Mouse (Mus musculus): ENCODE measurements around the gene Anks4b. TPM values are rescaled to one million over a fixed set of nuclear protein-coding genes. Genes with fewer than 3 reads are reported as not detected.

Anks4b gene
- 3.5 TPM for polyA plus RNA-seq (2014; fragmentation: Illumina TruSeq; extraction: RNeasy Lipid Tissue Mini Kit (QIAGEN cat#74804))

DNA sequence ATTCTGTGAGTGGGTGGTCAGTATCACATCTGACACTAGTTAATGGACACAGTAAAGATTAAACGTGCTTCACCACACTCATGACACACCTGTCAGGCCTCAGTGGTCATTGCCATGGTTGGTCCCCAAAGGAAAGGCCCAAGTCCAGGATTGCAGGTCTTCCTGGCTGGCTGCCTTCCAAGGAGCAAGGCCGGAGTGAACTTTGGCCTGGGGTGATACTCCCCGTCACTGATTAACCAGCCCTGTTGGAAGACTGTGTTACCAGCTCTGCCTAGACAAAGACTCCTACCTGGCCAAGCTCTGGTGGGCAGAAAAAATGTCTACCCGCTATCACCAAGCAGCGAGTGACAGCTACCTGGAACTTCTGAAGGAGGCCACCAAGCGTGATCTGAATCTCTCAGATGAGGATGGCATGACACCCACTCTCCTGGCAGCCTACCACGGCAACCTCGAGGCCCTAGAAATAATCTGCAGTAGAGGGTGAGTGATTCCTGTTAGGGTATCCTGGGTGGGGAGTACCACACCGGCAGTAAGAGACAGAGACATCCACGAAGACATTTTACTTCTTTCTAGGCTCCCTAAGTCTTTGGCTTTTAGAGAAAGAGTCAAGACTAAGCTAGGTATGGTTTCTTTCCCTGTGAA, at the start of gene Anks4b:
Gene Anks4b, plus strand, starts transcription at position 256 of the 642 bp plus-strand sequence.

DNA sequence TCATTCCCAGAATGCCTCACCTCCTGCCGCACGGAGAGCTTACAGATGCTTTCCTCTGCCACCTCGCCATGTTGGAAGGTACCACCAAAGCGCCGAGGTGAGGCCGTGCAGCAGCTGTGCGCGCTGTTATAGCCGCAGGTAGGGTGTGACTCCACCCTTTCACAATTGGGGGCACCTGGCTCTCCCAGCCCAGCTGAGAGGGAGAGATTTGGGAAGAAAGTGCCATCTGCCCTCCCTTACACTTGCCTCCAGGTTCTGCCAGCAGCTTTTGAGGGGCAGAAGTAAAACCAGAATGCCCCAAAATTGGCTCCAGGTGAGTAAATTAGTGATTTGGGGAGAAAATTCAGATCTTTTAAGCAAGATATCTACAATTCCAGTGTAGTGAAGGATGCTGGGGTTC, 28.5 kb upstream of the Anks4b start, which contains the start of gene Zp2:
Gene Zp2, minus strand, starts transcription at position 101 of the 400 bp plus-strand sequence.

DNA sequence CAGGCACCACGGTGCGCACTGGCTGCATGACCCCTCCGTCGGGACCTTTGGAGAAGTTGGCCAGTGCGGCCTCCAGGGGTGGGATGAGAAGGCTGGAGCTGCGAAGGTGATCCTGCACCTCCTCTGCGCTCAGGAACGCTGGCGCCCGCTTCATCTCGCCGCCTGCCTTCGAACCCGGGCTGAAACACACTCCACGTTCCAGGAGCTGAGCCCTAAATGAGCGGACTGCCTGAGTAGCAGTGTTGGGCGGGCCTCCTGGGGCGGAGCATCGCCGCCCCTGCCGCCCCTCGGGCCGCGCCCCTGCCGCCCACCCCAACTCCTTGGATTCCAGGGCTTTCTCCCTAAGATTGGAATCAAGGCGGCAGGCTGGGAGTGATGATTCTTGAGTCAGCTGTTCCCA, 28.1 kb downstream of the Anks4b start, which contains the start of gene Crym:
Gene Crym, minus strand, starts transcription at position 341 of the 400 bp plus-strand sequence.

DNA sequence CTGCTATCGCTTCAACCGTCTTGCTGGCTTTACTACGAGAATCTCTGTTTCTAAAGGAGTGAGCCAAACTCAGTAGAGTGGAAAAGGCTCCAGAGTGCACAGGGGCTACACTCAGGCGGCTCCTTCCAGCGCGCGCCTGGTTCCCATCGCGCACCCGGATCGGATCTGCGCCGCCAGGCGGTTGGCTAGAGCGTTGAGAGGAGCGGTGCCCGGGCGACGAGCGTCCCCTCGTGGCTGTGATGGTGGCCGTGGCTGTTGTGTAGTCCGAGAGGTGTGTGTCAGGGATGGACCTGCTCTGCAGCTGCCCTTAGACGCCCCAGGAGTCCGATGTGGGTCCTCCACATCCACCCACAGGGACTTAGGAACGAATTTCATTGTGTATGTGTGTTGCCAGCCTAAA, 30.1 kb downstream of the Anks4b start, which contains the start of gene Abca14:
Gene Abca14, plus strand, starts transcription at position 173 of the 400 bp plus-strand sequence.

Other genes starting within 250 kb of the Anks4b start
- gene Dnah3, start 78.6 kb upstream of the Anks4b start, polyA plus RNA-seq (2014; fragmentation: Illumina TruSeq; extraction: RNeasy Lipid Tissue Mini Kit (QIAGEN cat#74804)) = 2.5 TPM
- gene Tmem159, start 71.5 kb upstream of the Anks4b start, polyA plus RNA-seq (2014; fragmentation: Illumina TruSeq; extraction: RNeasy Lipid Tissue Mini Kit (QIAGEN cat#74804)) = 74.6 TPM
- 233 TPM for gene Zp2, start 28.6 kb upstream of the Anks4b start, polyA plus RNA-seq (2014; fragmentation: Illumina TruSeq; extraction: RNeasy Lipid Tissue Mini Kit (QIAGEN cat#74804))
- not detected for gene Crym, start 28.3 kb downstream of the Anks4b start, polyA plus RNA-seq (2014; fragmentation: Illumina TruSeq; extraction: RNeasy Lipid Tissue Mini Kit (QIAGEN cat#74804))
- gene Abca14, start 30.1 kb downstream of the Anks4b start, polyA plus RNA-seq (2014; fragmentation: Illumina TruSeq; extraction: RNeasy Lipid Tissue Mini Kit (QIAGEN cat#74804)) = not detected
- not detected for gene Abca15, start 154.8 kb downstream of the Anks4b start, polyA plus RNA-seq (2014; fragmentation: Illumina TruSeq; extraction: RNeasy Lipid Tissue Mini Kit (QIAGEN cat#74804))
- gene Abca16, start 235.8 kb downstream of the Anks4b start, polyA plus RNA-seq (2014; fragmentation: Illumina TruSeq; extraction: RNeasy Lipid Tissue Mini Kit (QIAGEN cat#74804)) = not detected

Data from ovary, adult 10 weeks (tissue).